Mouse (Mus musculus): ENCODE measurements at regions not wholly inside any gene's neighbourhood (a gene's known extent, or its start where the extent isn't known, plus 50 kb on each side); places are given as distances from the start of the nearest gene placed in this dataset.

- Histone ChIP-seq H3K27me3 (replicated peaks) (no peaks in the 10 kb centered on the region), H3K9ac (no peak overlapping the region), H3K4me3 (replicated peaks) (no peak overlapping the region), H3K4me1 (replicated peaks) (peaks cover 20% of the 10 kb centered on the region; the same call in 1 of the 2 replicates), H3K4me2 (replicated peaks) (no peak overlapping the region), H3K9me3 (no peaks in the 10 kb centered on the region), H3K27ac (no peak overlapping the region), H3K36me3 (no peaks in the 10 kb centered on the region)
- 59% methylated on average over 21 of the region's 21 CpGs for WGBS
- no peak for ATAC-seq
These were observed 159.7 kb upstream of the Hmga2 start for GRCm38 (mm10) chr10:120635818-120636543.

- 56% methylated on average over 5 of the region's 5 CpGs for WGBS
These were observed 158.9 kb upstream of the Hmga2 start for GRCm38 (mm10) chr10:120635194-120635593.

GRCm38 (mm10) chr10:120632071-120632470 lies 155.8 kb upstream of the Hmga2 start:
- Histone ChIP-seq H3K36me3 (no peaks in the 10 kb centered on the region), H3K27ac (no peak overlapping the region), H3K27me3 (replicated peaks) (no peaks in the 10 kb centered on the region), H3K4me1 (replicated peaks) (peaks cover 16% of the 10 kb centered on the region; the same call in 1 of the 2 replicates), H3K9ac (no peak overlapping the region), H3K4me2 (replicated peaks) (no peak overlapping the region), H3K9me3 (no peaks in the 10 kb centered on the region), H3K4me3 (replicated peaks) (no peak overlapping the region)
- WGBS: 43% methylated on average over 2 of the region's 2 CpGs
- no peak for ATAC-seq

More at GRCm38 (mm10) chr10:120635194-120635593, 158.9 kb upstream of the Hmga2 start:
- Histone ChIP-seq H3K4me3 (replicated peaks) (no peak overlapping the region), H3K9ac (no peak overlapping the region), H3K4me2 (replicated peaks) (no peak overlapping the region), H3K27ac (no peak overlapping the region), H3K4me1 (replicated peaks) (peaks cover 16% of the 10 kb centered on the region; the same call in 1 of the 2 replicates), H3K36me3 (no peaks in the 10 kb centered on the region), H3K9me3 (no peaks in the 10 kb centered on the region), H3K27me3 (replicated peaks) (no peaks in the 10 kb centered on the region)
- ATAC-seq: no peak

GRCm38 (mm10) chr10:120628066-120628465 lies 151.8 kb upstream of the Hmga2 start:
- H3K9me3 ChIP-seq: no peaks in the 10 kb centered on the region
- no peak overlapping the region for H3K9ac ChIP-seq
- no peaks in the 10 kb centered on the region for H3K27me3 ChIP-seq (replicated peaks)
- no peak overlapping the region for H3K27ac ChIP-seq
- WGBS: 60% methylated on average over 5 of the region's 5 CpGs
- no peak for ATAC-seq
- no peak overlapping the region for H3K4me2 ChIP-seq (replicated peaks)
- peaks cover 6% of the 10 kb centered on the region; the same call in 1 of the 2 replicates for H3K4me1 ChIP-seq (replicated peaks)
- no peak overlapping the region for H3K4me3 ChIP-seq (replicated peaks)
- no peaks in the 10 kb centered on the region for H3K36me3 ChIP-seq

- Histone ChIP-seq H3K9me3 (no peaks in the 10 kb centered on the region), H3K4me2 (replicated peaks) (no peak overlapping the region), H3K27ac (no peak overlapping the region), H3K27me3 (replicated peaks) (no peaks in the 10 kb centered on the region), H3K9ac (no peak overlapping the region), H3K36me3 (no peaks in the 10 kb centered on the region), H3K4me3 (replicated peaks) (no peak overlapping the region), H3K4me1 (replicated peaks) (no peaks in the 10 kb centered on the region)
- ATAC-seq: no peak
- 72% methylated on average over 5 of the region's 5 CpGs for WGBS
These were observed 149.2 kb upstream of the Hmga2 start for GRCm38 (mm10) chr10:120625474-120625873.

- Histone ChIP-seq H3K27ac (no peak overlapping the region), H3K9me3 (no peaks in the 10 kb centered on the region), H3K9ac (no peak overlapping the region), H3K4me2 (replicated peaks) (no peak overlapping the region), H3K36me3 (no peaks in the 10 kb centered on the region), H3K27me3 (replicated peaks) (no peaks in the 10 kb centered on the region), H3K4me3 (replicated peaks) (no peak overlapping the region), H3K4me1 (replicated peaks) (no peaks in the 10 kb centered on the region)
- WGBS: 69% methylated on average over 10 of the region's 10 CpGs
- no peak for ATAC-seq
These were observed 148.1 kb upstream of the Hmga2 start for GRCm38 (mm10) chr10:120624203-120624942.

- Histone ChIP-seq H3K27me3 (replicated peaks) (no peaks in the 10 kb centered on the region), H3K27ac (no peak overlapping the region), H3K4me1 (replicated peaks) (no peaks in the 10 kb centered on the region), H3K4me2 (replicated peaks) (no peak overlapping the region), H3K9me3 (no peaks in the 10 kb centered on the region), H3K4me3 (replicated peaks) (no peak overlapping the region), H3K36me3 (no peaks in the 10 kb centered on the region), H3K9ac (no peak overlapping the region)
- 57% methylated on average over 5 of the region's 5 CpGs for WGBS
- no peak for ATAC-seq
These were observed 140.2 kb upstream of the Hmga2 start for GRCm38 (mm10) chr10:120616406-120617015.

- Histone ChIP-seq H3K9ac (no peak overlapping the region), H3K36me3 (no peaks in the 10 kb centered on the region), H3K4me1 (replicated peaks) (no peaks in the 10 kb centered on the region), H3K4me2 (replicated peaks) (no peak overlapping the region), H3K27ac (no peak overlapping the region), H3K4me3 (replicated peaks) (no peak overlapping the region), H3K9me3 (no peaks in the 10 kb centered on the region), H3K27me3 (replicated peaks) (no peaks in the 10 kb centered on the region)
- ATAC-seq: no peak
- 50% methylated on average over 8 of the region's 8 CpGs for WGBS
These were observed 136.1 kb upstream of the Hmga2 start for GRCm38 (mm10) chr10:120612351-120612750.

GRCm38 (mm10) chr10:120610076-120610475 lies 133.8 kb upstream of the Hmga2 start:
- H3K9ac ChIP-seq: no peak overlapping the region
- no peak overlapping the region for H3K4me3 ChIP-seq (replicated peaks)
- no peak overlapping the region for H3K27ac ChIP-seq
- 75% methylated on average over 10 of the region's 10 CpGs for WGBS
- H3K4me2 ChIP-seq (replicated peaks): no peak overlapping the region
- no peak for ATAC-seq
- no peaks in the 10 kb centered on the region for H3K9me3 ChIP-seq
- no peaks in the 10 kb centered on the region for H3K4me1 ChIP-seq (replicated peaks)
- H3K27me3 ChIP-seq (replicated peaks): no peaks in the 10 kb centered on the region
- no peaks in the 10 kb centered on the region for H3K36me3 ChIP-seq

- no peaks in the 10 kb centered on the region for H3K9me3 ChIP-seq
- no peaks in the 10 kb centered on the region for H3K36me3 ChIP-seq
- H3K4me2 ChIP-seq (replicated peaks): no peak overlapping the region
- no peaks in the 10 kb centered on the region for H3K27me3 ChIP-seq (replicated peaks)
- no peak overlapping the region for H3K27ac ChIP-seq
- H3K9ac ChIP-seq: no peak overlapping the region
- 70% methylated on average over 7 of the region's 7 CpGs for WGBS
- H3K4me3 ChIP-seq (replicated peaks): no peak overlapping the region
- ATAC-seq: no peak
- H3K4me1 ChIP-seq (replicated peaks): no peaks in the 10 kb centered on the region
These were observed 128.2 kb upstream of the Hmga2 start for GRCm38 (mm10) chr10:120604506-120604905.

GRCm38 (mm10) chr10:120603167-120603566 lies 126.9 kb upstream of the Hmga2 start:
- no peak for ATAC-seq
- Histone ChIP-seq H3K9ac (no peak overlapping the region), H3K27me3 (replicated peaks) (no peaks in the 10 kb centered on the region), H3K9me3 (no peaks in the 10 kb centered on the region), H3K36me3 (no peaks in the 10 kb centered on the region), H3K4me1 (replicated peaks) (no peaks in the 10 kb centered on the region), H3K4me3 (replicated peaks) (no peak overlapping the region), H3K27ac (no peak overlapping the region), H3K4me2 (replicated peaks) (no peak overlapping the region)
- 91% methylated on average over 4 of the region's 4 CpGs for WGBS

- no peaks in the 10 kb centered on the region for H3K4me1 ChIP-seq (replicated peaks)
- H3K27ac ChIP-seq: no peak overlapping the region
- H3K9ac ChIP-seq: no peak overlapping the region
- no peak for ATAC-seq
- H3K36me3 ChIP-seq: no peaks in the 10 kb centered on the region
- no peaks in the 10 kb centered on the region for H3K9me3 ChIP-seq
- WGBS: 78% methylated on average over 5 of the region's 5 CpGs
- no peaks in the 10 kb centered on the region for H3K27me3 ChIP-seq (replicated peaks)
- H3K4me3 ChIP-seq (replicated peaks): no peak overlapping the region
- H3K4me2 ChIP-seq (replicated peaks): no peak overlapping the region
These were observed 124.5 kb upstream of the Hmga2 start for GRCm38 (mm10) chr10:120600735-120601134.
